Mouse (Mus musculus) heart, embryonic 10.5 days (tissue): Measurements from ENCODE around the gene Ptgir. TPM values are rescaled to one million over a fixed set of nuclear protein-coding genes. Genes with fewer than 3 reads are reported as not detected.
"Not testable (repeated sequence)": the region's sequence is repeated elsewhere in the genome, so short reads cannot be mapped to it uniquely, and the experiment has no call there.

Experiments
- DNase-seq: peaks from one replicate; pipeline ENCODE4 v3.0.0-alpha.2; 2017; ENCODE audit warnings: low spot score
- H3K27ac ChIP-seq: fragments of 300-500 bp; sonication (generic); 2 replicates; pipeline ENCODE4 v1.5.1; 2016; ENCODE audit warnings: mild to moderate bottlenecking
- H3K27me3 ChIP-seq: fragments of 300-500 bp; sonication (generic); 2 replicates; pipeline ENCODE4 v1.6.1; 2016; ENCODE audit warnings: mild to moderate bottlenecking; ENCODE audit not compliant: poor library complexity, insufficient read depth, severe bottlenecking
- H3K36me3 ChIP-seq: fragments of 300-500 bp; sonication (generic); 2 replicates; pipeline ENCODE4 v1.6.1; 2016; ENCODE audit warnings: mild to moderate bottlenecking, moderate library complexity
- H3K4me1 ChIP-seq: fragments of 300-500 bp; sonication (generic); 2 replicates; pipeline ENCODE4 v1.6.1; 2016; ENCODE audit warnings: mild to moderate bottlenecking
- H3K4me3 ChIP-seq: fragments of 300-500 bp; sonication (generic); 2 replicates; pipeline ENCODE4 v1.5.1; 2016; ENCODE audit warnings: mild to moderate bottlenecking, moderate library complexity
- H3K9me3 ChIP-seq: fragments of 300-500 bp; sonication (generic); 2 replicates; pipeline ENCODE4 v1.6.1; 2016; ENCODE audit warnings: mild to moderate bottlenecking, moderate library complexity
- WGBS: fragments of 180-500 bp; shearing (Covaris S2); methylation state at CpG from one replicate; pipeline ENCODE4 v1.1.7; 2016; 5-methylcytosine and 5-hydroxymethylcytosine counted together
- polyA plus RNA-seq: library from polyadenylated mRNA; unstranded; fragments of >200 nt; fragmentation: Nextera tagmentation; extraction: Ambion mirVana; gene quantifications from 2 replicates; pipeline ENCODE4 v1.2.1, GENCODE M21; 2016

Ptgir gene
- polyA plus RNA-seq, 1 experiment from 2014 or later = 0.51 TPM

DNA sequence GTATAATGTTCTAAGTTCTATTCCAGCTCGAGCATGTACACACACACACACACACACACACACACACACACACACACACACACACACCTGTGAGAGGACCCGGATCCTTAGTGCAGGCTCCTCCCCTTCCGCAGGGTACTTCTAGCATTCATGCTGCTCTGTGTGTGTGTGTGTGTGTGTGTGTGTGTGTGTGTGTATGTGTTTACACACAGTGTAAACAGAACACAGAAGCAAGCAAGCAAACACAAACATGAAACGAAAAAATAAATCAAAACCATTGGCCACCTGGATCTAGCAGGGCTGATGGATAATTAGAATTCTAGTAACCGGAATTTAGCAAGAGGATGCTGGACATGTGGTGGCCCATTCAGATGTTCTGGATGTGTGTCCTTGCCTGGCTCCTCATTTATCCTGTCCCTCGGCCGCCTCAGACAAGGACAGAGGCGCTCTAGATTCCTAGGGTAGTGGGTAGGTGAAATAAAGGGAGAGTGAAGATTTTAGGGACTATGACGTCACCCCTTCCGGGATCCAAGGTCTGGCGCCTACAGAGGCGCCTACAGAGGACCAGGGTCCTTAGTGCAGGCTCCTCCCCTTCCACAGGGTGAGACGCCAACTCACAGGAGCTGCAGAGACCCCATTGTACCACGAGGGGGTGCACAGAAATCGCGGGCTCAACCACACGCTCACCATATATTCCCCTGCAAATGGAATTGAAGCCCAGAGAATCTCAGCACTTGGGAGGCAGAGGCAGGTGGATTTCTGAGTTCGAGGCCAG, 44.8 kb downstream of the Ptgir start:
- WGBS = 28% methylated on average over 18 of the region's 18 CpGs
- H3K4me3 ChIP-seq = no peak overlapping the region
- H3K27me3 ChIP-seq = peaks cover 38% of the 10 kb centered on the region

DNA sequence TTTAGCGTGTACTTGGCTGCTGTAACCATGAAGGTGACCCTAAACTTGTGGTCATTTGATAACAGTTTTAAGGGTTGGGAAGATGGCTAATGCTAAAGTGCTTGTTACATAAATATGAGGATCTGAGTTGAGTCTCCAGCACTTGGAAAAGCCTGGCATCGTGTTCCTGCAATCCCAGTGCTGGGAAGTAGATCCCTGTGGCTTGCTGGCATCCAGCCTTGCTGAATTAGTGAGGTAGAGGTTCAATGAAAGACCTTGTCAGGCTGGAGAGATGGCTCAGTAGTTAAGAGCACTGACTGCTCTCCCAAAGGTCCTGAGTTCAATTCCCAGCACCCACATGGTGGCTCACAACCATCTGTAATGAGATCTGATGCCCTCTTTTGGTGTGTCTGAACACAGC, 47.5 kb downstream of the Ptgir start:
- H3K27me3 ChIP-seq = peaks cover 11% of the 10 kb centered on the region
- not testable (repeated sequence) for DNase-seq, H3K27ac ChIP-seq, H3K9me3 ChIP-seq, H3K4me3 ChIP-seq, H3K36me3 ChIP-seq
- WGBS = 52% methylated on average over 2 of the region's 2 CpGs
- H3K4me1 ChIP-seq = peaks cover 11% of the 10 kb centered on the region; the same call in 1 of the 2 replicates

More for the DNA sequence above, 44.8 kb downstream of the Ptgir start:
- peak; percentile 93 for DNase-seq
- peaks cover 35% of the 10 kb centered on the region for H3K4me1 ChIP-seq
- H3K9me3 ChIP-seq = no peaks in the 10 kb centered on the region
- no peak overlapping the region for H3K27ac ChIP-seq
- no peaks in the 10 kb centered on the region for H3K36me3 ChIP-seq

- H3K36me3 ChIP-seq = no peaks in the 10 kb centered on the region
- WGBS = 61% methylated on average over 4 of the region's 4 CpGs
- H3K27me3 ChIP-seq = peaks cover 12% of the 10 kb centered on the region
- H3K9me3 ChIP-seq = no peaks in the 10 kb centered on the region
- no peak overlapping the region for H3K27ac ChIP-seq
- H3K4me3 ChIP-seq = no peak overlapping the region
- H3K4me1 ChIP-seq = peaks cover 9% of the 10 kb centered on the region
- DNase-seq = no peak
Observed at GRCm38 (mm10) chr7:16955712-16956111, 49.4 kb downstream of the Ptgir start.

DNA sequence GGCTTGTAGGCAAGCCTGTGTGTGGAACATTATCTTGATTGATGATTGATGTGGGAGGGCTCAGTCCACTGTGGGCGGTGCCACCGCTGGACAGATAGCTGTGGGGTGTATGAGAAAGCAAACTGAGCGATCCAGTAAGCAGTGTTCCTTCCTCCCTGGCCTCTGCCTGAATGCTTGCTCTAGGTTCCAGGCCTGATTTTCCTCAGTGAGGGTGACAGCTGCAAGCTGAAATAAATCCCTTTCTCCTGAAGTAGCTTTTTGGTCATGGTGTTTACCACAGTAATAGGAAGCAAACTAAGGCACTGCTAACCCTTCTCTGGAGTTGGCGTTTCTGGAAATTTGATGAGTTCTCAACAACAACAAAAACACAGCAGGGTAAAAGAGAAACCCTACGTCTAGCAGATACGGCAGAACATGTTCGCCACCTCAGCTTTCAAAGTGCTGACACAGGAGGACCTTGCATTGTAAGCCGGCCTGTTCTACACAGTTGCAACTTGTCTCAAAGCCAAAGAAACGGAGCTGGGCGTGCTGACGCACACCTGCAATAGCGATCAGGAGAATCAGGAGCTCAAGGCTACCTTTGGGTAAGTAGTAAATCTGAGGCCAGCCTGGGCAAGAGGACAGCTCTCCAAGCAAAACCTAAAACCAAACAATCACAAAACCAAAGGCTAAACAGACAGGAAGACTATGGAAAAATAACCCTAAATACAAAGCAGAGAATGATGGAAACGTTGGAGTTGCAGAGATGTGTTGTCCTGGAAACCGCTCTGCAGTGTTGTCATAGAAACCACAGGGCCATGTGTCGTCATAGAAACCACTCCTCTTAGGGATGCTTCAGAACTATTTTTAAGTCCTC, 50.3 kb downstream of the Ptgir start:
- Histone ChIP-seq H3K27ac (no peak overlapping the region), H3K4me1 (peaks cover 6% of the 10 kb centered on the region), H3K9me3 (no peaks in the 10 kb centered on the region), H3K36me3 (no peaks in the 10 kb centered on the region), H3K27me3 (peaks cover 22% of the 10 kb centered on the region), H3K4me3 (no peak overlapping the region)
- DNase-seq = no peak
- WGBS = 62% methylated on average over 15 of the region's 15 CpGs

DNA sequence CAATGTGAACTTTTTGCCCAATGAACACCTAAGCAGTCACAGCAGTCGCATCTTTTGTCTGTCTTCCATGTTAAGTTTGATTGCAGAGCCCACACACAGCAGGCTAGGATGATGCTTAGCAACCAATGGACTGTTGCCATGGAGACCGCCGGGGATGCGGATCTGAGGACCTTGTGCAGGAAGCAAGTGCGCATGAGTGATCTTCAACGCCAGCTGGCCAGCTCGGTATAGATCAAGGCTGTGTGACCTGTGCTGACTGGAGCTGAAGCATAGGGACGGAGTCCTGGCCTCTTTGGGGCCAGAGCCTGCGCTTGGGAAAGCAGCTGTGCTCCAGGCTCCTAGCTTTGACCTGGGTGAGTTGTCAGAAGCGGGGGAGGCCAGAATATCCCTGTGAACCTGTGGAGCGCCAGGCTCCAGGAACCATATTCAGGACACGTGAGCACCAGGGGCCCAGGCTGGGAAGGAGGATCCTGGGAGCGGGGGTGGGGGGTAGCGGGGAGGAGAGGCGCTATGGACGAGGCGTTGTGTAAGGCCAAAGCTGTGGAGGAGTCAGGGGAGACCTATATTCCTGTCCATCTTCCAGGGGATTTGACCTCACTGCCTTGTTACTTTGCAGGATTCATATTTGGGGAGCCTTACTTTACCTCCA, 53.4 kb downstream of the Ptgir start, which contains the start of gene Pnmal1:
TSS of gene Pnmal1 (plus strand) at position 141 of the 649 bp plus-strand sequence.
- Histone ChIP-seq H3K9me3 (no peaks in the 10 kb centered on the region), H3K4me3 (peak within 1 kb of the TSS; percentile 27; the same call in 1 of the 2 replicates), H3K27me3 (peaks cover 23% of the 10 kb centered on the region), H3K27ac (no peak within 1 kb of the TSS), H3K4me1 (peaks cover 6% of the 10 kb centered on the region), H3K36me3 (no peaks in the 10 kb centered on the region)
- 33% methylated on average over 17 of the region's 17 CpGs for WGBS
- no peak for DNase-seq

Other genes starting within 250 kb of the Ptgir start
- 0.19 and 0.30 TPM in 2 replicates for gene Ceacam15, start 230.8 kb upstream of the Ptgir start, polyA plus RNA-seq
- not detected in 2 replicates for gene Ceacam9, start 184.6 kb upstream of the Ptgir start, polyA plus RNA-seq
- 243 and 270 TPM in 2 replicates for gene Ap2s1, start 168.1 kb upstream of the Ptgir start, polyA plus RNA-seq
- 47.0 TPM in 2 replicates for gene Slc1a5, start 125.2 kb upstream of the Ptgir start, polyA plus RNA-seq
- 101 and 107 TPM in 2 replicates for gene Strn4, start 90.6 kb upstream of the Ptgir start, polyA plus RNA-seq
- 29.5 and 36.7 TPM in 2 replicates for gene Fkrp, start 89.8 kb upstream of the Ptgir start, polyA plus RNA-seq
- 8.9 and 9.4 TPM in 2 replicates for gene Prkd2, start 63.6 kb upstream of the Ptgir start, polyA plus RNA-seq
- gene Dact3, start 31.2 kb upstream of the Ptgir start, polyA plus RNA-seq = 5.0 and 7.2 TPM in 2 replicates
- 3.0 and 6.3 TPM in 2 replicates for gene Gng8, start 14.7 kb upstream of the Ptgir start, polyA plus RNA-seq
- 114 and 117 TPM in 2 replicates for gene Calm3, start 17.6 kb downstream of the Ptgir start, polyA plus RNA-seq
- 1.7 and 2.2 TPM in 2 replicates for gene Pnmal2, start 38.2 kb downstream of the Ptgir start, polyA plus RNA-seq
- gene Pnmal1, start 53.2 kb downstream of the Ptgir start, polyA plus RNA-seq = 0.16 and 0.30 TPM in 2 replicates
- 0.22 and 0.24 TPM in 2 replicates for gene Gm42372, start 76.6 kb downstream of the Ptgir start, polyA plus RNA-seq
- gene Ccdc8, start 86.2 kb downstream of the Ptgir start, polyA plus RNA-seq = 13.3 and 19.7 TPM in 2 replicates
- 112 and 124 TPM in 2 replicates for gene Ppp5c, start 121.4 kb downstream of the Ptgir start, polyA plus RNA-seq
- 18.2 and 31.3 TPM in 2 replicates for gene Hif3a, start 155.9 kb downstream of the Ptgir start, polyA plus RNA-seq
- gene Psg16, start 167.6 kb downstream of the Ptgir start, polyA plus RNA-seq = 0.03 and 0.04 TPM in 2 replicates
- gene Ceacam3, start 243.8 kb downstream of the Ptgir start, polyA plus RNA-seq = not detected in 2 replicates